ENCODE assay signal across 23 mouse cellular contexts in genomic region chr11:113032487-113033228, GRCm38 (mm10).
"Had no signal": no experiment of that assay in that cellular context is flagged by ENCODE, and none has a peak within 500 bp of the region (broad histone marks: within the 10 kb centered on the region; RNA-seq: fewer than 3 reads in every experiment).

No protein-coding gene starts in this region.

- H3K4me2 ChIP-seq: limb, embryonic 13.5 days; liver, embryonic 12.5 days; liver, embryonic 15.5 days; lung, embryonic 15.5 days; midbrain, embryonic 12.5 days; midbrain, embryonic 15.5 days; neural tube, embryonic 13.5 days; stomach, embryonic 15.5 days had no signal

- H3K9ac ChIP-seq: limb, embryonic 13.5 days; liver, embryonic 12.5 days; liver, embryonic 15.5 days; lung, embryonic 15.5 days; midbrain, embryonic 12.5 days; midbrain, embryonic 15.5 days; neural tube, embryonic 13.5 days; stomach, embryonic 15.5 days had no signal

- H3K4me3 ChIP-seq: limb, embryonic 10.5 days; limb, embryonic 13.5 days; liver, embryonic 12.5 days; liver, embryonic 15.5 days; lung, embryonic 15.5 days; megakaryocyte, embryonic 14.5 days; midbrain, embryonic 12.5 days; midbrain, embryonic 15.5 days; neural tube, embryonic 13.5 days; stomach, embryonic 15.5 days had no signal

- H3K36me3 ChIP-seq: limb, embryonic 10.5 days; limb, embryonic 13.5 days; liver, embryonic 12.5 days; liver, embryonic 15.5 days; lung, embryonic 15.5 days; midbrain, embryonic 12.5 days; midbrain, embryonic 15.5 days; neural tube, embryonic 13.5 days; stomach, embryonic 15.5 days had no signal

- ATAC-seq: liver, embryonic 12.5 days; midbrain, embryonic 15.5 days had no signal

- H3K27me3 ChIP-seq: limb, embryonic 13.5 days; lung, embryonic 15.5 days; megakaryocyte, embryonic 14.5 days; midbrain, embryonic 15.5 days; neural tube, embryonic 13.5 days; stomach, embryonic 15.5 days had no signal

- H3K9me3 ChIP-seq: limb, embryonic 10.5 days; limb, embryonic 13.5 days; liver, embryonic 12.5 days; liver, embryonic 15.5 days; lung, embryonic 15.5 days; midbrain, embryonic 12.5 days; midbrain, embryonic 15.5 days; neural tube, embryonic 13.5 days; stomach, embryonic 15.5 days had no signal

- H3K27ac ChIP-seq: kidney, postnatal 0 days; limb, embryonic 10.5 days; limb, embryonic 13.5 days; liver, embryonic 12.5 days; liver, embryonic 15.5 days; lung, embryonic 15.5 days; midbrain, embryonic 12.5 days; midbrain, embryonic 15.5 days; neural tube, embryonic 13.5 days; stomach, embryonic 15.5 days had no signal

- H3K4me1 ChIP-seq: liver, embryonic 12.5 days; liver, embryonic 15.5 days; lung, embryonic 15.5 days; megakaryocyte, embryonic 14.5 days had no signal

- DNase-seq: kidney, adult 9 months; kidney, postnatal 25 days; liver; lung, adult 18-20 months; lung, postnatal 10 days; lung, postnatal 36 days; retina, postnatal 1 day; right cerebral cortex, postnatal 25 days; spleen, adult 18-20 months; thymus, adult 2 months; thymus, postnatal 14 days; thymus, postnatal 4 days had no signal
